Comparison of ENCODE assay signal across 22 mouse cellular contexts in genomic region chr15:98139763-98140162, GRCm38 (mm10). TPM values are rescaled to one million over a fixed set of nuclear protein-coding genes. Genes with fewer than 3 reads are reported as not detected.
DNase-seq lines count a peak whose midpoint lies in the region; ATAC-seq and TF ChIP-seq lines count a peak whose summit lies in the region.
"Had no signal": no experiment of that assay in that cellular context is flagged by ENCODE, and none has a peak within 500 bp of the region (broad histone marks: within the 10 kb centered on the region; RNA-seq: fewer than 3 reads in every experiment).

No protein-coding gene starts in this region.

- no peak overlapping the region for H3K9ac ChIP-seq in kidney, embryonic 14.5 days (ENCODE audit: low read depth, low read length)
- no peak overlapping the region for H3K9ac ChIP-seq in CH12.LX (ENCODE audit: insufficient read depth, low read depth)
- H3K9ac ChIP-seq in heart, embryonic 11.5 days (ENCODE audit: low read depth, low read length) = no peak overlapping the region
- H3K9ac ChIP-seq: heart, embryonic 15.5 days; limb, embryonic 15.5 days; midbrain, embryonic 13.5 days had no signal

- no peak for DNase-seq in kidney, postnatal 4 days
- peak; percentile 63 for DNase-seq in CH12.LX (ENCODE audit: extremely low read depth)
- no peak for DNase-seq in urinary bladder, adult 2 months (ENCODE audit: low spot score)
- DNase-seq in spleen, postnatal 36 days (ENCODE audit: low spot score in 2 of 2) = no peak
- DNase-seq: adrenal gland, postnatal 14 days; cerebellum, adult 9-10 months; gastrocnemius, postnatal 25 days; kidney, postnatal 10 days; right cerebral cortex, adult 18-20 months; spleen, adult 18-20 months had no signal

- H3K36me3 ChIP-seq in kidney, embryonic 14.5 days (ENCODE audit: control insufficient read depth, insufficient read depth, low read length) = peaks cover 60% of the 10 kb centered on the region
- peaks cover 56 to 78% of the 10 kb centered on the region in 2 experiments for H3K36me3 ChIP-seq in CH12.LX (replicated peaks in 1 of 2; ENCODE audit: control insufficient read depth in 1 of 2, insufficient read depth in 1 of 2, low read length in 1 of 2)
- peaks cover 17% of the 10 kb centered on the region for H3K36me3 ChIP-seq in heart, embryonic 11.5 days (ENCODE audit: control insufficient read depth, insufficient read depth, low read length)

- peaks cover 11% of the 10 kb centered on the region for H3K79me2 ChIP-seq in CH12.LX (replicated peaks; ENCODE audit: control insufficient read depth, extremely low read depth, insufficient read depth, poor library complexity, severe bottlenecking)

- TF ChIP-seq EP300 in CH12.LX (IDR thresholded peaks at IDR 0.05; ENCODE audit: low read length) = no peak

- no peak overlapping the region for H3K27ac ChIP-seq in kidney, embryonic 14.5 days (ENCODE audit: low read depth, low read length)
- H3K27ac ChIP-seq in CH12.LX (ENCODE audit: insufficient read depth, low read depth) = no peak overlapping the region
- H3K27ac ChIP-seq in heart, embryonic 11.5 days (ENCODE audit: low read depth, low read length) = no peak overlapping the region
- H3K27ac ChIP-seq: heart, embryonic 15.5 days; limb, embryonic 15.5 days; midbrain, embryonic 13.5 days had no signal

- no peak for TF ChIP-seq CTCF in CH12.LX (conservative IDR thresholded peaks at IDR 0.05 in 1 of 2, IDR thresholded peaks at IDR 0.05 in 1 of 2; ENCODE audit: low read depth in 2 of 2, low read length in 2 of 2)

- H3K9me3 ChIP-seq in kidney, embryonic 14.5 days (ENCODE audit: control insufficient read depth, low read length) = no peaks in the 10 kb centered on the region
- H3K9me3 ChIP-seq in CH12.LX (replicated peaks; ENCODE audit: low read length) = no peaks in the 10 kb centered on the region
- H3K9me3 ChIP-seq in heart, embryonic 11.5 days (replicated peaks; ENCODE audit: control insufficient read depth, low read length) = no peaks in the 10 kb centered on the region
- H3K9me3 ChIP-seq: G1E; heart, embryonic 15.5 days; limb, embryonic 15.5 days; midbrain, embryonic 13.5 days had no signal

- H3K27me3 ChIP-seq in kidney, embryonic 14.5 days (ENCODE audit: control insufficient read depth, insufficient read depth, low read length) = no peaks in the 10 kb centered on the region
- no peaks in the 10 kb centered on the region for H3K27me3 ChIP-seq in CH12.LX (replicated peaks)
- no peaks in the 10 kb centered on the region for H3K27me3 ChIP-seq in heart, embryonic 11.5 days (ENCODE audit: control insufficient read depth, insufficient read depth, low read length)
- H3K27me3 ChIP-seq: heart, embryonic 15.5 days; limb, embryonic 15.5 days; midbrain, embryonic 13.5 days had no signal

- 64% methylated on average over 7 of the region's 7 CpGs for WGBS in kidney, embryonic 14.5 days
- WGBS in heart, embryonic 11.5 days (ENCODE audit: insufficient replicate concordance) = 89% methylated on average over 7 of the region's 7 CpGs

- TF ChIP-seq POLR2A in CH12.LX (IDR thresholded peaks at IDR 0.05; ENCODE audit: low read depth, low read length) = no peak

- no peak overlapping the region for H3K4me3 ChIP-seq in kidney, embryonic 14.5 days (ENCODE audit: low read length)
- H3K4me3 ChIP-seq in CH12.LX (replicated peaks in 1 of 3; ENCODE audit: low read depth in 2 of 3, low read length in 2 of 3, poor library complexity in 1 of 3) = no peak overlapping the region
- no peak overlapping the region for H3K4me3 ChIP-seq in heart, embryonic 11.5 days (ENCODE audit: low read depth, low read length)
- H3K4me3 ChIP-seq: heart, embryonic 15.5 days; limb, embryonic 15.5 days; midbrain, embryonic 13.5 days had no signal

- peaks cover 3% of the 10 kb centered on the region; the same call in 1 of the 2 replicates for H3K4me1 ChIP-seq in kidney, embryonic 14.5 days (ENCODE audit: control insufficient read depth, insufficient read depth, low read length)
- peaks cover 0 to 11% of the 10 kb centered on the region in 2 experiments; a peak in 2 of 4 replicates for H3K4me1 ChIP-seq in CH12.LX (ENCODE audit: control insufficient read depth in 1 of 2, insufficient read depth in 2 of 2)
- peaks cover 6% of the 10 kb centered on the region for H3K4me1 ChIP-seq in heart, embryonic 11.5 days (ENCODE audit: control insufficient read depth, insufficient read depth, low read length)

- TF ChIP-seq RAD21 in CH12.LX (IDR thresholded peaks at IDR 0.05; ENCODE audit: low read depth, low read length) = no peak

- dilution Hi-C loops in CH12.LX (cut with MboI; ENCODE audit: extremely low pct_ligation_motif_present, extremely low pct_unique_long_range_greater_than_20kb, low sequenced_read_pairs) = no loop called here

- in situ Hi-C loops in CH12.LX (cut with MboI; ENCODE audit: low pct_ligation_motif_present, low pct_unique_long_range_greater_than_20kb, low sequenced_read_pairs) = no loop called here

- 0 out of 2 replicates have a peak, but pooled peaks have one; percentile 44 for ATAC-seq in kidney, embryonic 14.5 days (ENCODE audit: low FRiP score, low TSS enrichment)
- peak; percentile 91 for ATAC-seq in granulocyte monocyte progenitor cell, adult 5-6 weeks (replicated peaks; ENCODE audit: poor library complexity, severe bottlenecking)
- ATAC-seq in megakaryocyte, adult 5-6 weeks (ENCODE audit: poor library complexity, severe bottlenecking) = peak; percentile 71
- ATAC-seq in heart, embryonic 11.5 days (replicated peaks; ENCODE audit: insufficient number of reproducible peaks, low FRiP score, low TSS enrichment) = no peak
- ATAC-seq: midbrain, embryonic 13.5 days had no signal

- H3K4me2 ChIP-seq in kidney, embryonic 14.5 days (replicated peaks; ENCODE audit: low read depth, low read length) = no peak overlapping the region
- no peak overlapping the region for H3K4me2 ChIP-seq in CH12.LX (ENCODE audit: insufficient read depth, low read depth, poor library complexity, severe bottlenecking)
- H3K4me2 ChIP-seq in heart, embryonic 11.5 days = no peak overlapping the region
- H3K4me2 ChIP-seq: heart, embryonic 15.5 days; limb, embryonic 15.5 days; midbrain, embryonic 13.5 days had no signal

RNA-seq across cellular contexts. Expression of gene Asb8, which starts 25.7 kb away (rescaled TPM):
- polyA plus RNA-seq in kidney, embryonic 14.5 days (2014; fragmentation: Nextera tagmentation; extraction: Ambion mirVana) = 40.6 and 52.6 TPM in 2 replicates
- total RNA-seq in CH12.LX (2012; rRNA removed) (20.5 and 22.6 TPM in 2 replicates), CH12.LX (2014; rRNA removed) (31.1 and 32.5 TPM in 2 replicates)
- 24.7 and 27.7 TPM in 2 replicates for polyA plus RNA-seq in CH12.LX (2012; ENCODE audit: insufficient read length, low read depth)
- total RNA-seq in granulocyte monocyte progenitor cell, adult 5-6 weeks (2014; fragmentation: Nextera tagmentation) = 27.8 and 31.3 TPM in 2 replicates
- 21.0 and 22.8 TPM in 2 replicates for total RNA-seq in granulocyte monocyte progenitor cell, adult 5-6 weeks (2017)
- 29.8 and 34.5 TPM in 2 replicates for total RNA-seq in megakaryocyte, adult 5-6 weeks (2015)
- 30.0 and 31.4 TPM in 2 replicates for total RNA-seq in megakaryocyte, adult 5-6 weeks (2017)
- 56.1 and 59.9 TPM in 2 replicates for polyA plus RNA-seq in urinary bladder, adult 2 months (2012; rRNA removed)
- 81.7 and 86.7 TPM in 2 replicates for polyA plus RNA-seq in heart, embryonic 11.5 days (2014; fragmentation: Nextera tagmentation; extraction: Ambion mirVana)

RNA-seq across cellular contexts. Expression of gene Ccdc184, which starts 27.2 kb away (rescaled TPM):
- polyA plus RNA-seq in kidney, embryonic 14.5 days (2014; fragmentation: Nextera tagmentation; extraction: Ambion mirVana) = 0.99 and 1.2 TPM in 2 replicates
- 0.04 TPM in 1 of 2 replicates, not detected in the other for total RNA-seq in CH12.LX (2012; rRNA removed)
- total RNA-seq in CH12.LX (2014; rRNA removed) = not detected in 2 replicates
- polyA plus RNA-seq in CH12.LX (2012; ENCODE audit: insufficient read length, low read depth) = 0.08 and 0.17 TPM in 2 replicates
- not detected in 2 replicates for total RNA-seq in granulocyte monocyte progenitor cell, adult 5-6 weeks (2014; fragmentation: Nextera tagmentation)
- not detected in 2 replicates for total RNA-seq in granulocyte monocyte progenitor cell, adult 5-6 weeks (2017)
- total RNA-seq in megakaryocyte, adult 5-6 weeks (2015) = not detected in 2 replicates
- total RNA-seq in megakaryocyte, adult 5-6 weeks (2017) = not detected in 2 replicates
- polyA plus RNA-seq in urinary bladder, adult 2 months (2012; rRNA removed) = 3.6 and 4.2 TPM in 2 replicates
- 1.2 and 1.3 TPM in 2 replicates for polyA plus RNA-seq in heart, embryonic 11.5 days (2014; fragmentation: Nextera tagmentation; extraction: Ambion mirVana)
- total RNA-seq: G1E; gastrocnemius, postnatal 25 days had no signal
- polyA plus RNA-seq: G1E had no signal

RNA-seq across cellular contexts. Expression of gene Senp1, which starts 46.2 kb away (rescaled TPM):
- 25.9 and 41.2 TPM in 2 replicates for polyA plus RNA-seq in kidney, embryonic 14.5 days (2014; fragmentation: Nextera tagmentation; extraction: Ambion mirVana)
- total RNA-seq in CH12.LX (2012; rRNA removed) = 14.9 and 17.1 TPM in 2 replicates
- total RNA-seq in CH12.LX (2014; rRNA removed) = 21.7 and 23.3 TPM in 2 replicates
- 32.3 and 38.5 TPM in 2 replicates for polyA plus RNA-seq in CH12.LX (2012; ENCODE audit: insufficient read length, low read depth)
- 82.1 and 83.1 TPM in 2 replicates for total RNA-seq in granulocyte monocyte progenitor cell, adult 5-6 weeks (2014; fragmentation: Nextera tagmentation)
- total RNA-seq in granulocyte monocyte progenitor cell, adult 5-6 weeks (2017) = 60.5 and 66.6 TPM in 2 replicates
- 43.4 and 44.7 TPM in 2 replicates for total RNA-seq in megakaryocyte, adult 5-6 weeks (2015)
- 39.9 and 52.2 TPM in 2 replicates for total RNA-seq in megakaryocyte, adult 5-6 weeks (2017)
- 18.4 and 20.0 TPM in 2 replicates for polyA plus RNA-seq in urinary bladder, adult 2 months (2012; rRNA removed)
- 24.3 and 25.1 TPM in 2 replicates for polyA plus RNA-seq in heart, embryonic 11.5 days (2014; fragmentation: Nextera tagmentation; extraction: Ambion mirVana)

RNA-seq across cellular contexts. Expression of gene Pfkm, which starts 47.4 kb away (rescaled TPM):
- polyA plus RNA-seq in kidney, embryonic 14.5 days (2014; fragmentation: Nextera tagmentation; extraction: Ambion mirVana) = 23.4 and 34.2 TPM in 2 replicates
- total RNA-seq in CH12.LX (2012; rRNA removed) (23.8 and 29.6 TPM in 2 replicates), CH12.LX (2014; rRNA removed) (21.1 and 23.5 TPM in 2 replicates)
- polyA plus RNA-seq in CH12.LX (2012; ENCODE audit: insufficient read length, low read depth) = 37.9 and 39.2 TPM in 2 replicates
- total RNA-seq in granulocyte monocyte progenitor cell, adult 5-6 weeks (2014; fragmentation: Nextera tagmentation) = 9.5 and 11.5 TPM in 2 replicates
- 10.8 and 15.8 TPM in 2 replicates for total RNA-seq in granulocyte monocyte progenitor cell, adult 5-6 weeks (2017)
- 2.4 and 3.1 TPM in 2 replicates for total RNA-seq in megakaryocyte, adult 5-6 weeks (2015)
- 4.7 and 6.2 TPM in 2 replicates for total RNA-seq in megakaryocyte, adult 5-6 weeks (2017)
- 69.9 TPM in 2 replicates for polyA plus RNA-seq in urinary bladder, adult 2 months (2012; rRNA removed)
- 49.3 and 68.3 TPM in 2 replicates for polyA plus RNA-seq in heart, embryonic 11.5 days (2014; fragmentation: Nextera tagmentation; extraction: Ambion mirVana)

RNA-seq across cellular contexts. Expression of gene Olfr288, which starts 55.6 kb away (rescaled TPM):
- polyA plus RNA-seq in kidney, embryonic 14.5 days (2014; fragmentation: Nextera tagmentation; extraction: Ambion mirVana) = not detected in 2 replicates
- not detected in 2 replicates for total RNA-seq in CH12.LX (2012; rRNA removed)
- total RNA-seq in CH12.LX (2014; rRNA removed) = not detected in 2 replicates
- not detected in 2 replicates for polyA plus RNA-seq in CH12.LX (2012; ENCODE audit: insufficient read length, low read depth)
- total RNA-seq in granulocyte monocyte progenitor cell, adult 5-6 weeks (2014; fragmentation: Nextera tagmentation) = not detected in 2 replicates
- not detected in 2 replicates for total RNA-seq in granulocyte monocyte progenitor cell, adult 5-6 weeks (2017)
- total RNA-seq in megakaryocyte, adult 5-6 weeks (2015) = not detected in 2 replicates
- not detected in 2 replicates for total RNA-seq in megakaryocyte, adult 5-6 weeks (2017)
- not detected in 2 replicates for polyA plus RNA-seq in urinary bladder, adult 2 months (2012; rRNA removed)
- polyA plus RNA-seq in heart, embryonic 11.5 days (2014; fragmentation: Nextera tagmentation; extraction: Ambion mirVana) = not detected in 2 replicates
- total RNA-seq: adrenal gland, postnatal 14 days; G1E; gastrocnemius, postnatal 25 days; layer of hippocampus, postnatal 14 days; left cerebral cortex, postnatal 14 days had no signal
- polyA plus RNA-seq: G1E; heart, embryonic 15.5 days; hindbrain, embryonic 11.5 days; limb, embryonic 15.5 days; midbrain, embryonic 13.5 days; testis, adult 2 months had no signal
